Mouse (Mus musculus) bone marrow macrophage, adult 2 months (primary cell): ENCODE results near the gene Atp6v0b.

Experiments
- CTCF ChIP-seq: IDR thresholded peaks from 2 replicates; pipeline ENCODE4 v1.5.1; 2012; ENCODE audit warnings: low read depth, mild to moderate bottlenecking, low read length, moderate library complexity
- POLR2A ChIP-seq: IDR thresholded peaks from 2 replicates; pipeline ENCODE4 v1.6.1; 2012; ENCODE audit warnings: mild to moderate bottlenecking, low read depth, low read length, borderline replicate concordance

DNA sequence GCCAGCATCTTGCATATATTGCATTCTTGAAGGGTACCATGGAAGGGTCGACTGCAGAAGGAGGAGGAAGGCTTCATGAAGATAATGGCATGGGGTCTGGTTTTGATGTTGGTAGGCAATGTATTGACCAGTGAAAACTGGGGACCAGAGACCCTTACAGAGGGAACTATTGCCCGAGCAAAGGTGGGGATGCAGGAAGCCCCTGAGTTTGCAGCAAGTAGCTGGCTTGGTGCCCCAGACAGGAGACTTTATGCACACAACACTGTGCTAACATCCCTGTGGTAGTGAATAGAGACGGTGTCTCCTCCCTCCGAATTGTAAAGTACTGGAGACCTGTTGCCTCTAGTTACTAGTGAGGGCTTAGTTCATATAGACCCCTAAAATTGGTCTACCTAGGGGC lies 49.9 kb downstream of the Atp6v0b start:
- TF ChIP-seq CTCF (no peak), POLR2A (no peak)
